Mouse (Mus musculus) neural tube, embryonic 15.5 days (tissue): Measurements from ENCODE around the gene Pon1. TPM values are rescaled to one million over a fixed set of nuclear protein-coding genes. Genes with fewer than 3 reads are reported as not detected.

Experiments used
- ATAC-seq: fragments of 200-750 bp; cut with Nextera tagmentation; 2 replicates; pipeline ENCODE4 v1.8.0; 2017; ENCODE audit warnings: mild to moderate bottlenecking, moderate TSS enrichment, moderate library complexity; ENCODE audit not compliant: low FRiP score
- H3K27ac ChIP-seq: fragments of 300-500 bp; sonication (generic); replicated peaks from 2 replicates; pipeline ENCODE4 v1.5.1; 2015; ENCODE audit warnings: mild to moderate bottlenecking, inconsistent platforms
- H3K27me3 ChIP-seq: fragments of 300-500 bp; sonication (generic); replicated peaks from 2 replicates; pipeline ENCODE4 v1.6.1; 2015; ENCODE audit warnings: inconsistent platforms
- H3K36me3 ChIP-seq: fragments of 300-500 bp; sonication (generic); 2 replicates; pipeline ENCODE4 v1.6.1; 2015; ENCODE audit warnings: inconsistent platforms
- H3K4me1 ChIP-seq: fragments of 300-500 bp; sonication (generic); 2 replicates; pipeline ENCODE4 v1.6.1; 2015; ENCODE audit warnings: inconsistent platforms
- H3K4me2 ChIP-seq: fragments of 300-500 bp; sonication (generic); 2 replicates; pipeline ENCODE4 v1.6.1; 2015; ENCODE audit warnings: inconsistent platforms, mild to moderate bottlenecking, moderate library complexity
- H3K4me3 ChIP-seq: fragments of 300-500 bp; sonication (generic); replicated peaks from 2 replicates; pipeline ENCODE4 v1.5.1; 2015; ENCODE audit warnings: mild to moderate bottlenecking, inconsistent platforms
- H3K9ac ChIP-seq: fragments of 300-500 bp; sonication (generic); replicated peaks from 2 replicates; pipeline ENCODE4 v1.6.1; 2015; ENCODE audit warnings: mild to moderate bottlenecking, inconsistent platforms
- H3K9me3 ChIP-seq: fragments of 300-500 bp; sonication (generic); replicated peaks from 2 replicates; pipeline ENCODE4 v1.6.1; 2016; ENCODE audit warnings: inconsistent platforms
- WGBS: fragments of 180-500 bp; shearing (Covaris S2); methylation state at CpG from one replicate; pipeline ENCODE4 v1.1.7; 2015; ENCODE audit warnings: mixed read lengths; 5-methylcytosine and 5-hydroxymethylcytosine counted together
- polyA plus RNA-seq: library from polyadenylated mRNA; unstranded; fragments of >200 nt; fragmentation: Nextera tagmentation; extraction: Ambion mirVana; gene quantifications from 2 replicates; pipeline ENCODE4 v1.2.1, GENCODE M21; 2015

Gene Pon1
- polyA plus RNA-seq, 1 experiment from 2014 or later: not detected

- no peak overlapping the region for H3K4me3 ChIP-seq
- no peak for ATAC-seq
- no peak overlapping the region for H3K9ac ChIP-seq
- peaks cover 16% of the 10 kb centered on the region for H3K4me1 ChIP-seq
- H3K9me3 ChIP-seq: no peaks in the 10 kb centered on the region
- no peaks in the 10 kb centered on the region for H3K36me3 ChIP-seq
- 90% methylated on average over 10 of the region's 10 CpGs for WGBS
- H3K27me3 ChIP-seq: no peaks in the 10 kb centered on the region
- H3K27ac ChIP-seq: no peak overlapping the region
- no peak overlapping the region for H3K4me2 ChIP-seq
Observed at GRCm38 (mm10) chr6:5174179-5174812, 19.4 kb downstream of the Pon1 start.

GRCm38 (mm10) chr6:5172571-5172970 lies 21.2 kb downstream of the Pon1 start:
- no peak for ATAC-seq
- WGBS: 83% methylated on average over 9 of the region's 9 CpGs
- Histone ChIP-seq H3K9me3 (no peaks in the 10 kb centered on the region), H3K27me3 (no peaks in the 10 kb centered on the region), H3K4me1 (peaks cover 6% of the 10 kb centered on the region; the same call in 1 of the 2 replicates), H3K4me3 (no peak overlapping the region), H3K27ac (no peak overlapping the region), H3K9ac (no peak overlapping the region), H3K36me3 (no peaks in the 10 kb centered on the region), H3K4me2 (no peak overlapping the region; the same call in 1 of the 2 replicates)

GRCm38 (mm10) chr6:5171418-5171817 lies 22.3 kb downstream of the Pon1 start:
- no peaks in the 10 kb centered on the region for H3K36me3 ChIP-seq
- H3K9ac ChIP-seq: no peak overlapping the region
- H3K4me1 ChIP-seq: peaks cover 6% of the 10 kb centered on the region; the same call in 1 of the 2 replicates
- no peak for ATAC-seq
- no peak overlapping the region for H3K27ac ChIP-seq
- WGBS: 78% methylated on average over 4 of the region's 4 CpGs
- H3K9me3 ChIP-seq: no peaks in the 10 kb centered on the region
- H3K4me2 ChIP-seq: no peak overlapping the region
- no peak overlapping the region for H3K4me3 ChIP-seq
- H3K27me3 ChIP-seq: no peaks in the 10 kb centered on the region

GRCm38 (mm10) chr6:5168158-5168557 lies 25.6 kb downstream of the Pon1 start:
- Histone ChIP-seq H3K9ac (no peak overlapping the region), H3K9me3 (no peaks in the 10 kb centered on the region), H3K4me3 (no peak overlapping the region), H3K36me3 (no peaks in the 10 kb centered on the region), H3K27me3 (no peaks in the 10 kb centered on the region), H3K27ac (no peak overlapping the region), H3K4me2 (no peak overlapping the region), H3K4me1 (peaks cover 6% of the 10 kb centered on the region; the same call in 1 of the 2 replicates)
- ATAC-seq: no peak
- 73% methylated on average over 9 of the region's 9 CpGs for WGBS

GRCm38 (mm10) chr6:5167051-5167677 lies 26.6 kb downstream of the Pon1 start:
- no peaks in the 10 kb centered on the region for H3K4me1 ChIP-seq
- H3K36me3 ChIP-seq: no peaks in the 10 kb centered on the region
- no peaks in the 10 kb centered on the region for H3K9me3 ChIP-seq
- H3K4me2 ChIP-seq: peak overlapping the region; percentile 23
- WGBS: 35% methylated on average over 14 of the region's 14 CpGs
- no peaks in the 10 kb centered on the region for H3K27me3 ChIP-seq
- no peak overlapping the region for H3K9ac ChIP-seq
- H3K4me3 ChIP-seq: no peak overlapping the region
- no peak for ATAC-seq
- H3K27ac ChIP-seq: no peak overlapping the region

GRCm38 (mm10) chr6:5164855-5165254 lies 28.9 kb downstream of the Pon1 start:
- Histone ChIP-seq H3K9ac (no peak overlapping the region), H3K4me3 (no peak overlapping the region), H3K27ac (no peak overlapping the region), H3K36me3 (0 out of 2 replicates have a peak, but pooled peaks cover 2% of the 10 kb centered on the region), H3K4me2 (no peak overlapping the region), H3K9me3 (no peaks in the 10 kb centered on the region), H3K27me3 (no peaks in the 10 kb centered on the region), H3K4me1 (no peaks in the 10 kb centered on the region)
- 73% methylated on average over 9 of the region's 9 CpGs for WGBS
- ATAC-seq: no peak

- Histone ChIP-seq H3K4me1 (no peaks in the 10 kb centered on the region), H3K9ac (no peak overlapping the region), H3K27me3 (no peaks in the 10 kb centered on the region), H3K27ac (no peak overlapping the region), H3K4me3 (no peak overlapping the region), H3K4me2 (no peak overlapping the region), H3K36me3 (peaks cover 15% of the 10 kb centered on the region), H3K9me3 (no peaks in the 10 kb centered on the region)
- ATAC-seq: no peak
- 97% methylated on average over 14 of the region's 14 CpGs for WGBS
Observed at GRCm38 (mm10) chr6:5163507-5164144, 30.1 kb downstream of the Pon1 start.

- WGBS: 84% methylated on average over 6 of the region's 6 CpGs
- Histone ChIP-seq H3K4me3 (no peak overlapping the region), H3K27me3 (no peaks in the 10 kb centered on the region), H3K9me3 (no peaks in the 10 kb centered on the region), H3K9ac (no peak overlapping the region), H3K4me2 (no peak overlapping the region), H3K4me1 (no peaks in the 10 kb centered on the region), H3K36me3 (peaks cover 19% of the 10 kb centered on the region), H3K27ac (no peak overlapping the region)
- ATAC-seq: no peak
Observed at GRCm38 (mm10) chr6:5162052-5162451, 31.7 kb downstream of the Pon1 start.

GRCm38 (mm10) chr6:5159385-5159791 lies 34.4 kb downstream of the Pon1 start:
- Histone ChIP-seq H3K4me3 (no peak overlapping the region), H3K36me3 (peaks cover 24% of the 10 kb centered on the region), H3K4me2 (no peak overlapping the region), H3K9me3 (no peaks in the 10 kb centered on the region), H3K4me1 (no peaks in the 10 kb centered on the region), H3K9ac (no peak overlapping the region), H3K27me3 (no peaks in the 10 kb centered on the region), H3K27ac (no peak overlapping the region)
- 86% methylated on average over 7 of the region's 7 CpGs for WGBS
- no peak for ATAC-seq

GRCm38 (mm10) chr6:5156541-5157425 lies 37.0 kb downstream of the Pon1 start:
- H3K9ac ChIP-seq: no peak overlapping the region
- ATAC-seq: no peak
- no peak overlapping the region for H3K4me3 ChIP-seq
- H3K9me3 ChIP-seq: no peaks in the 10 kb centered on the region
- no peak overlapping the region for H3K27ac ChIP-seq
- peaks cover 27% of the 10 kb centered on the region for H3K36me3 ChIP-seq
- WGBS: 78% methylated on average over 6 of the region's 6 CpGs
- H3K4me1 ChIP-seq: no peaks in the 10 kb centered on the region
- no peaks in the 10 kb centered on the region for H3K27me3 ChIP-seq
- no peak overlapping the region for H3K4me2 ChIP-seq

- peaks cover 27% of the 10 kb centered on the region for H3K36me3 ChIP-seq
- WGBS: 77% methylated on average over 1 of the region's 1 CpGs
- no peaks in the 10 kb centered on the region for H3K9me3 ChIP-seq
- H3K27me3 ChIP-seq: no peaks in the 10 kb centered on the region
- H3K4me3 ChIP-seq: no peak overlapping the region
- ATAC-seq: no peak
- no peak overlapping the region for H3K9ac ChIP-seq
- no peak overlapping the region for H3K4me2 ChIP-seq
- H3K4me1 ChIP-seq: no peaks in the 10 kb centered on the region
- H3K27ac ChIP-seq: no peak overlapping the region
Observed at GRCm38 (mm10) chr6:5155313-5155927, 38.3 kb downstream of the Pon1 start.
